Mouse (Mus musculus) common myeloid progenitor, adult 5-6 weeks (primary cell): ENCODE data around the gene Abcc3. TPM values are rescaled to one million over a fixed set of nuclear protein-coding genes. Genes with fewer than 3 reads are reported as not detected.
A peak's percentile ranks its signal among the peaks of the same experiment; 100 is the strongest.

ENCODE experiments used
- ATAC-seq: replicated peaks from 2 replicates; pipeline ENCODE4 v1.8.0; 2016; ENCODE audit warnings: low read depth, mild to moderate bottlenecking, moderate TSS enrichment, inconsistent platforms; ENCODE audit not compliant: poor library complexity, severe bottlenecking
- total RNA-seq: library from RNA; stranded (forward); fragments of 200-1000, 187-1606 nt; gene quantifications from 2 replicates; pipeline ENCODE4 v1.2.3, GENCODE M21; 2017

Gene Abcc3
- total RNA-seq, 1 experiment from 2014 or later = 0.27 TPM

GRCm38 (mm10) chr11:94330211-94330610, 62.6 kb downstream of the Abcc3 start:
- ATAC-seq = no peak

DNA sequence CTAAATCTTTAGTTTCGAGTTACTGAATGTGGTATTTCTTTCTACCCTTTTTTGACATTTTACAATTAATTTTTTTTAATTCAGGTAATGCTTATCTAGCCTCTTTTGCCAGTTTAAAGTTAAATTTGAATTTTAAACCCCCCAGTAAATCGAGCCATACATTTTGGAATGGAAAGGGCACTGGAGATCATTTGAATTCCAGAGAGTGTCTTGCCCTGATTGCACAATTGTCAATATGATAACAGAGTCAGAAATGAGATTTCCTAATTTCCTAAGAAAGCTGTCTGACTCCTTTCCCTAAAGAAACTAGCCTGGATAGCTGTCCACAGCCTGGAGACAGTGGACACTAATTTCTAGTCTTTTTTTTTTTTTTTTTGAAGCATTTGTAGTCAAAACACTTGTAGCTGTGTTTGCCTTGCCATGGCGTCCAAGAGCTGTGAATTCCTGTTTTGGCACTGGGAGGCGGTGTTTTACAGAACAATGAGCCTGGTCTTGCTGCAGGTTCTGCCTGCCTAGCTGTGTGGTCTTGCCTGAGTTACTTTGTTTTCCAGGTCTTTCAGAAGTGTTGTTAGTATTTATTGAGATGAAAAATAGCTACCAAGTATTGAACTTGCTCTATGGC, 63.4 kb downstream of the Abcc3 start:
- peak; percentile 49; the same call in 1 of the 2 replicates for ATAC-seq

GRCm38 (mm10) chr11:94328644-94329025, 64.2 kb downstream of the Abcc3 start:
- ATAC-seq = no peak

DNA sequence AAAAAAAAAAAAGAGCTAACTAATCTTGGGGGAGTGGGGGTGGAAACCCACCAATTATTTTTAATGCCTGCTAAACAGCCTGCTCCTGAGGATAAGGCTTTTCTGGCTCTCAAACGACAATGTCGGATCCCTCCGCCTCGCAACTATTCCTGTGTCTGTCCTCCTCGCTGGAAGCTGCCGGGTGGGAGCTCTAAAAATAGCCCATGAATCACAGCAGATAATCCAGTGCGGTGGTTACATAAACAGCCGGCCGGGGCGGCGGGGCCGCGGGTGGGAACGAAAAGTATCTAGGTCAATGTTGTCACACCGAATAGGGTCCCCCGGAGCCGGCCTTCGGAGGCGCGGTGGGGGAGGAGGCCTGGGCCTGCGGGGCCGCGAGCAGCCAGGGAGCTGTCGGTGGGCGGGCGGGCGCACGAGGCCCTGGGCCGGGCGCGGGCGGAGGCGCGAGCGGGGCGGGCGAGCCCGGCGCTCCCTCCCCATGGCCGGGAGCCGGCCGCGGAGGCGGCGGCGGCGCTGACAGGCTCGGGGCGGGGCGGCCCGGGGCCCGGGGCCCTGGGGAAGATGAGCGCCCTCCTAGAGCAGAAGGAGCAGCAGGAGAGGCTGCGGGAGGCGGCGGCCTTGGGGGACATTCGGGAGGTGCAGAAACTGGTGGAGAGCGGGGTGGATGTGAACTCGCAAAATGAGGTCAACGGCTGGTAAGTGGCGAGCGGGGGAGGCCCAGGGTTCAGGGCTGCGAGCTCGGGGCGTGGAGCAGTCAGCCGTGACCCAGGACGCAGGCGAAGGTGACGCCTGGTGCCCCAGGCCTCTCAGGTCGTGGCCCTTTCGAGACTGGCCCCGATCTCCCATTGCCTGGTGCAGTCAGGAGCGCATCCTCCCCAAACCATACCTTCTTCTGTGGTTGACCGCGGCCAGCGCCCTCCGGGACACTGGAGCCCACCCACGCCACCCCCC, 64.8 kb downstream of the Abcc3 start, which contains the start of gene Ankrd40:
Gene Ankrd40 (plus strand): TSS at position 309 of the 951 bp plus-strand sequence.
- ATAC-seq = peak; percentile 86

GRCm38 (mm10) chr11:94326961-94327411, 65.8 kb downstream of the Abcc3 start:
- ATAC-seq = no peak

DNA sequence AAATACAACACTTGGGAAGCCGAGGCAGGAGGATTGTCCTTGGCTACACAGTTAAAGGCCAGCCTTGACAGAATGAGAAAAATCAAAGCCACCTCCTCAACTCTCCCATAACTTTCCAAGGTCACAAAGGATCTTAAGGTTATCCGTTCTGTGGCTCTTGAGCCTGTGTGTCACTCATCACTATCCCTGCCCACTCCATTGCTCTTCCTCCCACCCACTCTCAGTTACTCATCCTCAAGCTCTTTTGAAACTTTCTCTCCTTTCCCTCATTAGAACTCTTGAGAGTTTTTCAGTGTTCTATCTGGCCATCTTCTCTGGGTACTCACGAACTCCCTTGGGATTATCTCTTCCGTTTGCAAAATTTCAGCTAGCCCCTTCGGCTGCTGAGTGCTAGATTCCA, 68.2 kb downstream of the Abcc3 start:
- no peak for ATAC-seq

GRCm38 (mm10) chr11:94323271-94323925, 69.4 kb downstream of the Abcc3 start:
- ATAC-seq = no peak

GRCm38 (mm10) chr11:94322636-94323035, 70.2 kb downstream of the Abcc3 start:
- ATAC-seq = no peak

- ATAC-seq = peak; percentile 89
Observed at GRCm38 (mm10) chr11:94321931-94322400, 70.8 kb downstream of the Abcc3 start, which contains the start of gene Luc7l3. Gene Luc7l3, minus strand, starts transcription at chr11:94321988.

- peak; percentile 68 for ATAC-seq
Observed at GRCm38 (mm10) chr11:94320969-94321930, 71.5 kb downstream of the Abcc3 start.

GRCm38 (mm10) chr11:94318056-94318455, 74.7 kb downstream of the Abcc3 start:
- no peak for ATAC-seq

DNA sequence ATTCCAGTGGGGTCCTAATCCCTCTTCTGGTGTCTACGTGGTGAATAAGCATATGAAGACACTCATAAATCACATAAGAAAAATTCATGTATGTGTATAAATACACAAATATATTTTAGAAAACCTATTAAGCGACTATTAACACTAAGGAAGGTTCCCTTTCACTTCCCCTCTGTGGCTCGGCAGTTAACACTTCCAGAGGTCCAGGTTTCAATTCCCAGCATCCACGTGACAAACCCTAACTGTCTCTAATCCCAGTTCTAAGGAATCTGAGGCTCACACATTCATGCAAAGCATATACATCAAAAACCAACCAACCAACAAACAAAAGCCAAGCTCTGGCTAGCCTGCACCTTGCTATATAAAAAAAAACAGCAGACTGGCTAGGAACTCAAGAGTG, 75.3 kb downstream of the Abcc3 start:
- no peak for ATAC-seq

DNA sequence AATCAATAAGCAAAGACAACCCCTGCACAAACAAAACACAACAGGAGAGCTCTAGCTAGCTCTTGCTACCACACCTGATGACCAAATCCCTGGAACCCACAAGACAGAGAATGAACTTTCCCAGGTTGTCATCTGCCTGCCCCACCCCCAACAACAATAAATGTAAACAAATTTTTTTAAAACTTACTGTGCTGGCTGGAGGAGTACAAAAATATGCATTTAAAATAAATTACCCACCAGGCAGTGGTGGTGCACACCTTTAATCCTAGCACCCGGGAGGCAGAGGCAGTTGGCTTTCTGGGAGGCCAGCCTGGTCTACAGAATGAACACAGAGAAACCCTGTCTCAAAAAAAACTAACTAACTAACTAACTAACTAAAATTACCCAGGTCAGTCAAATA, 75.8 kb downstream of the Abcc3 start:
- no peak for ATAC-seq

DNA sequence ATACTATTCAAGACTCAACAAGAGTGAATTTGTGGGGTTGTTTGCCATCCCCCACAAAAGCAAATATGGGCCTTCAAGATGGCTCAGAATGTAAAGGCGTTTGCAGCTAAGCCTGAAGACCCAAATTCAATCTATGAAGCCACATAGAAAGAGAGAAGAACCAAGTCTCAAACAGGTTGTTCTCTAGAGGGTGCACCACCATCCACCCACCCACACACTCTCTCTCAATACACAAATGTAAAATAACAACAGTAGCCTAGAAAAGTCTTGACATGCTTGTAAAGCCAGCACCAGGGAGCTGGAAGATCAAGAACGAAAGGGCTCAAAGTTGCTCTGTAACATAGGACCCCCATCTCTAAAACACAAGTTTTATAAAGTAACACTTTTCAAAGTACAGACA, 76.3 kb downstream of the Abcc3 start:
- no peak for ATAC-seq

DNA sequence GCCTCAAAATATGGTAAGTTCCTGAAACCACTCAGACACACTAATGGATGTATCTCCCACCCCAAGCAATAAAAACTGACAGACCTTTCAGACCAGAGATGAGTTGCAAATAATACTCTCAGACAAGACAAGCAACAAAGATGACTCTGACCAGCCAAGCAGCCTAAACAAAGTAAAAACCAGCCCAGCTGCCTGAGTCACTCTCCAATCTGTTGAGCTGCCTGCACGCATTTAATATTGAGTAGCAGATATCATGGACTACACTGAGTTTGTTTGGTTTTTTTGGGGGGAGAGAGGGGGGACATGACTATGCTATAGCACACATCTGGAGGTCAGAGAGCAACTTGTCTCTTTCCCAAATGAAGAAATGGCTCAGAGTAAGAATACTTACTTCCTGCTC, 77.5 kb downstream of the Abcc3 start:
- ATAC-seq = no peak

DNA sequence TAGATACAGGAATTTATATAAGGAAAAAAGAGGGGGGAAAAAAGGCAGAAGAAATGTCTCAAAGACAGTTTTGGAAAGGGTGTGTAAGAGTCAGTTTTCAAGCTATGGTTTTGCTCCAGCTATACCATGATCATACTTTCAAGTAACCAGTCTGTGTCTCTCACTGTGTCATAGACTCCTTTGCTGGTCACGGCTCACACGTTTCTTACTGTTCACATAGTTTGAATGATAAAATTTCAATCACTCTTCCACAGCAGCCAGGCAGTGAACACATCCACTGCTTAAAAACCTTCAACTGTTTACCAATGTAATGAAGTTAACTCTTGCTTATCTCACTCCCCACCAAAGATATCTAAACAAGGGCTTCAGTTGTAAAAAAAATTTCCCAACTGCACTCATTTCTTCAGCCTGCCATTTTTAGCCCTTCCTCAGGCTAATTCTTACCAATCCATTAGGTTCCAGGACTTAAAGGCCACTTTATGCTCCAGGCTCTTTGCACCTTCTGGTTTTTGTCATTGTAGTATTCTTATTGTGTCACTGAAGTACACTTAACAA, 78.6 kb downstream of the Abcc3 start:
- 0 out of 2 replicates have a peak, but pooled peaks have one; percentile 17 for ATAC-seq

GRCm38 (mm10) chr11:94312733-94313132, 80.1 kb downstream of the Abcc3 start:
- ATAC-seq = no peak

DNA sequence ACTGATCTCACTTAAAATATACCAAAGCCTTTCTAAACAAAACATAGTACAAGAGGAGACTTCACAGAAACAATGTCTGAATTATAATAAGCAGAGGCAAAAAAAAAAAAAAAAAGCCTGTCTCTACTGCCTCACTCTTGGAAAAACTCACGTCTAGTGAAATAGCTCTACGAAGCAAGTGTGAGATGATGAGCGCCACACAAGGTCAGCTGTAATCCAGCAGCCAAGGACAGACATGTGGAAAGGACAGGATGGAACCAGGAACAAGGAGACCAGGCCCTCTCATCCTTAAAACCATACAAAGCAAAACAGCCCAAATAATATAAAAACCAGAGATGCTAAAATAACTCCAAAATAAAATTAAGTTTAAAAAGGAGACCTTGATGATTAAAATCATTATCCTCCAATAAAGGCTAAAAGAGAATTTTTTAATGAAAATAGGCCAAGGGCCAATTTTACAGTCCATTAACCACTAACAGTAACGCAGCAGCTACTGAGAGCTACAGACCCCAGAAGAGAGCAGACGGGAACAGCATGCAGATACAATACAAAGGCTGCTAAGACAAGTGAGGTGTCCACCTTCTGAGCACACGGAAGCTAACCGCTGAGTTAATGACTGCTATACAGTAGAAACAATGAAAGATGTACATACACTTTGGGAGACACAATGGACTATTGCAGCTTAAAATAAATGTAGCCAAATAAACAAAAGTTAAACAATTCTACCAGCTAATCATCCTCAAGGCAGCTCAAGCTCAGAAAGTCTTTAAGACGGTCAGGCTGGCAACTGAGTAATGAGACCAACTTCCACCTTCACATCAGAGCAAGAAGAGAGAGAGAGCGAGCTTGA, 97.6 kb downstream of the Abcc3 start:
- ATAC-seq = no peak
